ENCODE assay signal across 16 mouse cellular contexts in genomic region chr6:147102293-147102692, GRCm38 (mm10). TPM values are rescaled to one million over a fixed set of nuclear protein-coding genes. Genes with fewer than 3 reads are reported as not detected.
DNase-seq lines count a peak whose midpoint lies in the region; ATAC-seq and TF ChIP-seq lines count a peak whose summit lies in the region.
"Had no signal": no experiment of that assay in that cellular context is flagged by ENCODE, and none has a peak within 500 bp of the region (broad histone marks: within the 10 kb centered on the region; RNA-seq: fewer than 3 reads in every experiment).

No protein-coding gene starts in this region.

- intact Hi-C loops in gastrocnemius, adult 2 months (cut with DNase I), result loop anchor here (5.0 kb wide), 1 partner anchor 85 kb away; no protein-coding TSS in a partner anchor

- H3K9ac ChIP-seq in liver, embryonic 14.5 days (replicated peaks), result no peak overlapping the region
- H3K9ac ChIP-seq: heart, embryonic 12.5 days; lung, embryonic 15.5 days had no signal

- no peak overlapping the region for H3K4me2 ChIP-seq in liver, embryonic 14.5 days (ENCODE audit: low read depth)
- H3K4me2 ChIP-seq: heart, embryonic 12.5 days; lung, embryonic 15.5 days had no signal

- DNase-seq in gastrocnemius, adult 2 months, result no peak
- no peak for DNase-seq in gastrocnemius, postnatal 4 days (ENCODE audit: low spot score in 2 of 2)
- no peak for DNase-seq in liver, embryonic 14.5 days (ENCODE audit: low read depth in 3 of 3, low spot score in 3 of 3)
- no peak for DNase-seq in liver
- DNase-seq in spleen, adult 2 months (ENCODE audit: low read depth in 1 of 2, low spot score in 2 of 2), result no peak
- no peak for DNase-seq in spleen, adult 12 weeks (ENCODE audit: low spot score)
- peak; percentile 45 for DNase-seq in splenic B cell, adult 2 months (ENCODE audit: low read depth, low spot score)
- no peak for DNase-seq in adrenal gland, adult 18-20 months (ENCODE audit: low spot score in 2 of 2)
- DNase-seq: adrenal gland, adult 2 months; cerebellum, adult 11 months; cerebellum, postnatal 14 days; right cerebral cortex, postnatal 14 days had no signal

- H3K27me3 ChIP-seq in liver, embryonic 14.5 days (ENCODE audit: control insufficient read depth, insufficient read depth, low read length), result no peaks in the 10 kb centered on the region
- no peaks in the 10 kb centered on the region for H3K27me3 ChIP-seq in spleen, adult 2 months (ENCODE audit: control insufficient read depth, insufficient read depth, low read length)
- no peaks in the 10 kb centered on the region for H3K27me3 ChIP-seq in splenic B cell, adult 2 months (ENCODE audit: control insufficient read depth, insufficient read depth, low read length, poor library complexity, severe bottlenecking)
- H3K27me3 ChIP-seq: heart, embryonic 12.5 days; lung, embryonic 15.5 days had no signal

- ATAC-seq in liver, embryonic 14.5 days (ENCODE audit: insufficient read depth), result no peak

- H3K27ac ChIP-seq in gastrocnemius, adult 2 months, result no peak overlapping the region
- H3K27ac ChIP-seq in liver, embryonic 14.5 days, result no peak overlapping the region
- H3K27ac ChIP-seq in spleen, adult 2 months (ENCODE audit: insufficient read depth, low read length), result no peak overlapping the region
- H3K27ac ChIP-seq: lung, embryonic 15.5 days had no signal

- H3K4me3 ChIP-seq in gastrocnemius, adult 2 months, result no peak overlapping the region
- no peak overlapping the region for H3K4me3 ChIP-seq in liver, embryonic 14.5 days (ENCODE audit: insufficient read depth in 1 of 2, low read depth in 2 of 2, low read length in 2 of 2)
- H3K4me3 ChIP-seq in spleen, adult 2 months (ENCODE audit: extremely low read depth, insufficient read depth, insufficient read length), result no peak overlapping the region
- H3K4me3 ChIP-seq: heart, embryonic 12.5 days; lung, embryonic 15.5 days had no signal

- TF ChIP-seq EP300 in liver, embryonic 14.5 days (IDR thresholded peaks at IDR 0.05; ENCODE audit: low read depth), result no peak

- no peaks in the 10 kb centered on the region for H3K9me3 ChIP-seq in liver, embryonic 14.5 days (ENCODE audit: control insufficient read depth, low read length)
- H3K9me3 ChIP-seq: G1E; heart, embryonic 12.5 days; lung, embryonic 15.5 days had no signal

- TF ChIP-seq CTCF in gastrocnemius, adult 2 months (IDR thresholded peaks at IDR 0.05), result peak; percentile 43
- TF ChIP-seq CTCF in liver, embryonic 14.5 days (IDR thresholded peaks at IDR 0.05; ENCODE audit: low read depth), result peak; percentile 33
- peak; percentile 16; the same call in 1 of the 2 replicates for TF ChIP-seq CTCF in spleen, adult 2 months (IDR thresholded peaks at IDR 0.05; ENCODE audit: extremely low read depth, insufficient read depth, insufficient read length, insufficient replicate concordance)

- WGBS in liver, embryonic 14.5 days (ENCODE audit: insufficient replicate concordance), result 62% methylated on average over 3 of the region's 3 CpGs
- 82% methylated on average over 3 of the region's 3 CpGs for WGBS in spleen, adult 2 months

- H3K36me3 ChIP-seq in liver, embryonic 14.5 days (replicated peaks; ENCODE audit: control insufficient read depth, insufficient read depth, low read depth), result no peaks in the 10 kb centered on the region; the same call in 1 of the 2 replicates
- H3K36me3 ChIP-seq in spleen, adult 2 months (ENCODE audit: control insufficient read depth, insufficient read depth, low read length), result peaks cover 10% of the 10 kb centered on the region
- peaks cover 5% of the 10 kb centered on the region; the same call in 1 of the 2 replicates for H3K36me3 ChIP-seq in splenic B cell, adult 2 months (ENCODE audit: control insufficient read depth, insufficient read depth, low read length, poor library complexity, severe bottlenecking)

- TF ChIP-seq POLR2A in spleen, adult 2 months (IDR thresholded peaks at IDR 0.05; ENCODE audit: low read depth, low read length), result no peak

- no peaks in the 10 kb centered on the region; a peak in 1 of 4 replicates for H3K4me1 ChIP-seq in liver, embryonic 14.5 days (replicated peaks; ENCODE audit: control insufficient read depth in 2 of 2, insufficient read depth in 2 of 2, low read length in 1 of 2)
- H3K4me1 ChIP-seq in spleen, adult 2 months (ENCODE audit: control insufficient read depth, insufficient read depth, insufficient read length), result peaks cover 22% of the 10 kb centered on the region; the same call in 1 of the 2 replicates

RNA-seq across cellular contexts. Expression of gene Klhl42, which starts 11.1 kb away (rescaled TPM):
- 1 to 10 TPM; 1.7 to 2.2 TPM for total RNA-seq in gastrocnemius, adult 2 months (2021)
- 1 to 10 TPM; 9.4 to 9.7 TPM for total RNA-seq in gastrocnemius, postnatal 4 days (2021)
- 1.8 and 2.0 TPM in 2 replicates for polyA plus RNA-seq in liver, embryonic 14.5 days (2012; rRNA removed)
- polyA plus RNA-seq in liver, embryonic 14.5 days (2014; fragmentation: Nextera tagmentation; extraction: Ambion mirVana), result 1.9 and 2.3 TPM in 2 replicates
- polyA plus RNA-seq in spleen, adult 2 months (2012; rRNA removed), result 14.3 and 21.0 TPM in 2 replicates
- total RNA-seq in adrenal gland, adult 18-20 months (2021), result 10 to 100 TPM; 16.5 to 25.6 TPM

RNA-seq across cellular contexts. Expression of gene Mansc4, which starts 15.5 kb away (rescaled TPM):
- total RNA-seq in gastrocnemius, adult 2 months (2021), result not detected
- total RNA-seq in gastrocnemius, postnatal 4 days (2021), result under 1 TPM in 1 of 2 experiments, not detected in 1; 0.32 TPM
- polyA plus RNA-seq in liver, embryonic 14.5 days (2012; rRNA removed), result not detected in 2 replicates
- polyA plus RNA-seq in liver, embryonic 14.5 days (2014; fragmentation: Nextera tagmentation; extraction: Ambion mirVana), result not detected in 2 replicates
- polyA plus RNA-seq in spleen, adult 2 months (2012; rRNA removed), result 0.42 and 0.61 TPM in 2 replicates
- under 1 TPM in 1 of 2 experiments, not detected in 1; 0.27 TPM for total RNA-seq in adrenal gland, adult 18-20 months (2021)
- total RNA-seq: adrenal gland, adult 2 months; G1E; hematopoietic stem cell, adult 5-6 weeks had no signal
- polyA plus RNA-seq: G1E had no signal

RNA-seq across cellular contexts. Expression of gene Mrps35, which starts 59.7 kb away (rescaled TPM):
- total RNA-seq in gastrocnemius, adult 2 months (2021), result 10 to 100 TPM; 37.4 to 52.4 TPM
- total RNA-seq in gastrocnemius, postnatal 4 days (2021), result 10 to 100 TPM; 95.5 to 99.8 TPM
- 3.9 and 20.1 TPM in 2 replicates for polyA plus RNA-seq in liver, embryonic 14.5 days (2012; rRNA removed)
- polyA plus RNA-seq in liver, embryonic 14.5 days (2014; fragmentation: Nextera tagmentation; extraction: Ambion mirVana), result 60.9 and 61.4 TPM in 2 replicates
- polyA plus RNA-seq in spleen, adult 2 months (2012; rRNA removed), result 4.1 and 4.7 TPM in 2 replicates
- total RNA-seq in adrenal gland, adult 18-20 months (2021), result 100 to 1,000 TPM in 1 of 2 experiments, 10 to 100 TPM in 1; 80.3 to 102 TPM
